Mouse (Mus musculus) liver, adult 2 months (tissue): ENCODE measurements around the gene Sort1.

Experiments used
- CTCF ChIP-seq: fragments of 200-500 bp; IDR thresholded peaks from 2 replicates; pipeline ENCODE4 v1.5.1; 2011; ENCODE audit warnings: low read depth, low read length, control low read depth
- POLR2A ChIP-seq: fragments of 200-500 bp; IDR thresholded peaks from 2 replicates; pipeline ENCODE4 v1.6.1; 2011; ENCODE audit warnings: low read length, control low read depth; ENCODE audit not compliant: insufficient read depth; ENCODE audit errors: extremely low read depth

DNA sequence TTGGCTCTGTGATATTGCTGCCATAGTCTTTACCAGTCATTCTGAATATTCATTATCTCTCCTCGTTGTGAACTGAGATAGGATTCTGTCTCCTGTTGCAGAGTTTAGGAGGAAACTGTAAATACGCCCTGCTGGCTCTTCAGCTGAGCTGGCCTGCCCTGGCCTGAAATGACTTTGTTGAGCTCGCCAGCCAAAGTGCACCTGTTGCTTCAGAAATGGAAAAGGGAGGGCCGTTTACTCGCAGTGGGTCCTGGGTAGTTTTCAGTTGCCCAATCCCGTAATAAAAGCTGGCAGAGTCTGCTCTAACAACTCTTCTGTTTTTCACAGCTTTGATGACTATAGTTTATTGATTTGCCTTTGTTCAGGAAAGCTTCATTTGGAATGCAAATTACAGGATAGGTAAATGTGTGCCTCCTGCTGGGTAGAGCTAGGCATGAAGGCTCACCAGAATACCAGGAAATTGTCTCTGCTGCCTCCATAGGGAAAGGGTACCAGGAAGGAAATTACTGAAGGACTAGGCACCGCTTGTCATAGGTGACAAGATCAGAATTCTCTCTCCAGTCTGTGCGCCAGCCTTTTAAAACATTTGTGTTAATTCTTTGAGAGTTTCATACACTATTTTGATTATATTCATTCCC lies 30.3 kb downstream of the Sort1 start:
- TF ChIP-seq CTCF (no peak), POLR2A (no peak)
